Mouse (Mus musculus) lung, postnatal 0 days (tissue): ENCODE data around the gene Dnajb12. TPM values are rescaled to one million over a fixed set of nuclear protein-coding genes. Genes with fewer than 3 reads are reported as not detected.
A peak's percentile ranks its signal among the peaks of the same experiment; 100 is the strongest.

ENCODE experiments used
- ATAC-seq: fragments of 200-750 bp; cut with Nextera tagmentation; 2 replicates; pipeline ENCODE4 v1.8.0; 2017; ENCODE audit warnings: moderate library complexity
- DNase-seq: peaks from one replicate; pipeline ENCODE4 v3.0.0-alpha.2; 2016; ENCODE audit warnings: low spot score
- H3K27ac ChIP-seq: fragments of 300-500 bp; sonication (generic); 2 replicates; pipeline ENCODE4 v1.5.1; 2014; ENCODE audit warnings: antibody characterized with exemption, mild to moderate bottlenecking, low read length, mixed read lengths
- H3K27me3 ChIP-seq: fragments of 300-500 bp; sonication (generic); replicated peaks from 2 replicates; pipeline ENCODE4 v1.6.1; 2014; ENCODE audit warnings: low read length, mixed read lengths; ENCODE audit not compliant: insufficient read depth
- H3K36me3 ChIP-seq: fragments of 300-500 bp; sonication (generic); 2 replicates; pipeline ENCODE4 v1.6.1; 2014; ENCODE audit warnings: low read length, mixed read lengths; ENCODE audit not compliant: insufficient read depth
- H3K4me1 ChIP-seq: fragments of 300-500 bp; sonication (generic); 2 replicates; pipeline ENCODE4 v1.6.1; 2014; ENCODE audit warnings: antibody characterized with exemption, low read depth, low read length, mixed read lengths; ENCODE audit not compliant: insufficient read depth
- H3K4me2 ChIP-seq: fragments of 300-500 bp; sonication (generic); replicated peaks from 2 replicates; pipeline ENCODE4 v1.6.1; 2014; ENCODE audit warnings: low read depth, mild to moderate bottlenecking, low read length, moderate library complexity, mixed read lengths
- H3K4me3 ChIP-seq: fragments of 300-500 bp; sonication (generic); 2 replicates; pipeline ENCODE4 v1.5.1; 2014; ENCODE audit warnings: low read depth, low read length
- H3K9ac ChIP-seq: fragments of 300-500 bp; sonication (generic); replicated peaks from 2 replicates; pipeline ENCODE4 v1.6.1; 2014; ENCODE audit warnings: low read depth, mild to moderate bottlenecking
- H3K9me3 ChIP-seq: fragments of 300-500 bp; sonication (generic); 2 replicates; pipeline ENCODE4 v1.6.1; 2016; ENCODE audit warnings: low read length, mixed read lengths
- CTCF ChIP-seq: IDR thresholded peaks from 2 replicates; pipeline ENCODE4 v1.5.1; 2016; ENCODE audit warnings: antibody characterized with exemption, mild to moderate bottlenecking
- EP300 ChIP-seq: IDR thresholded peaks from 2 replicates; pipeline ENCODE4 v1.6.1; 2016; ENCODE audit warnings: antibody characterized with exemption, mild to moderate bottlenecking, control low read depth
- WGBS: fragments of 180-500 bp; shearing (Covaris S2); extraction: QIAGEN DNeasy Blood & Tissue Kit; methylation state at CpG from one replicate; pipeline ENCODE4 v1.1.7; 2014; 5-methylcytosine and 5-hydroxymethylcytosine counted together
- polyA plus RNA-seq: library from polyadenylated mRNA; unstranded; fragments of >200 nt; fragmentation: Nextera tagmentation; extraction: Ambion mirVana; gene quantifications from 2 replicates; pipeline ENCODE4 v1.2.1, GENCODE M21; 2015

Gene Dnajb12
- polyA plus RNA-seq, 1 experiment from 2014 or later: 24.4 TPM

DNA sequence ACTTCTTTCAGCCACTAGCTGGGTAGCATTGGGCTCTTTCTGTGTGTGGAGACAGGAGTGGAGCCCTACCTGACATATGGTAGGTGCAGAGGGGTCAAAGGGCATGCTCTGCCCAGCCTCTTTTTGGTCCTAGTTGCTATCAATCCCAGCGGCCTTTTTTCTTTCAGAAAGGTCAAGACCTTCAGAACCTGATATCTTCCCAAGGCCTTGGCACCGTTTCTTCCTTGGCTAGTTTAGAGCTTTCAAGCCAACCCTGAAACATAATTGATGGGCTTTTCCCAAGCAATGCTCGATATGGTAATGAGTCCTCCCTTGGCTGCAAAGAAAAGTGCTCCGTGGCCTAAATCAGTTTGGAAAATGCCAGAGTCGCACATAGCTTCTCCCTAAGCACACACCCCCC, 36.2 kb upstream of the Dnajb12 start:
- Histone ChIP-seq H3K4me1 (no peaks in the 10 kb centered on the region), H3K4me2 (no peak overlapping the region), H3K36me3 (no peaks in the 10 kb centered on the region), H3K9me3 (no peaks in the 10 kb centered on the region), H3K4me3 (no peak overlapping the region), H3K9ac (no peak overlapping the region), H3K27me3 (no peaks in the 10 kb centered on the region), H3K27ac (no peak overlapping the region)
- WGBS: 40% methylated on average over 5 of the region's 5 CpGs
- ATAC-seq (no peak), DNase-seq (no peak)
- TF ChIP-seq EP300: no peak
- no peak for TF ChIP-seq CTCF

DNA sequence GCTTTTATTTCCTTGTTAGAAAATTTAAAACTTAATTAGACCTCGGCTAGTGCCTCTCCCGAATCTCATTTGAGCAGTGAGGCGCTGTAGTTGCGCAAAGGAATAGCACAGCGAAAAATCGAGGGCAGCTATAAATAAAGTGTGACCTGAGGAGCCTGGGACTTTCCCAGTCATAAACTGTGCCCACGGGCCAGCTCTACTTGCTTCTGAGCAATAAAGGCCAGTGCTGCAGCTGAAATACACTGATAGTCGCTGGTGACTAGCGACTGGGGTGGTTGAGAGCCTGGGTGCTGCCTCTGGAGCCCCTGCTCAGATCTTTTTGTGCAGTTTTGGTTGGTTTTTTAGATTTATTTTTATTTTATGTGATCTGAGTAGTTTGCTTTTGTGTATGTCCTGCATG, 34.7 kb upstream of the Dnajb12 start:
- DNase-seq: no peak
- no peak for ATAC-seq
- H3K27ac ChIP-seq: no peak overlapping the region
- H3K4me3 ChIP-seq: no peak overlapping the region
- no peaks in the 10 kb centered on the region for H3K27me3 ChIP-seq
- no peak overlapping the region for H3K9ac ChIP-seq
- no peaks in the 10 kb centered on the region for H3K36me3 ChIP-seq
- WGBS: 73% methylated on average over 9 of the region's 9 CpGs
- no peaks in the 10 kb centered on the region for H3K4me1 ChIP-seq
- H3K4me2 ChIP-seq: no peak overlapping the region
- H3K9me3 ChIP-seq: no peaks in the 10 kb centered on the region
- TF ChIP-seq CTCF: no peak
- TF ChIP-seq EP300: no peak

DNA sequence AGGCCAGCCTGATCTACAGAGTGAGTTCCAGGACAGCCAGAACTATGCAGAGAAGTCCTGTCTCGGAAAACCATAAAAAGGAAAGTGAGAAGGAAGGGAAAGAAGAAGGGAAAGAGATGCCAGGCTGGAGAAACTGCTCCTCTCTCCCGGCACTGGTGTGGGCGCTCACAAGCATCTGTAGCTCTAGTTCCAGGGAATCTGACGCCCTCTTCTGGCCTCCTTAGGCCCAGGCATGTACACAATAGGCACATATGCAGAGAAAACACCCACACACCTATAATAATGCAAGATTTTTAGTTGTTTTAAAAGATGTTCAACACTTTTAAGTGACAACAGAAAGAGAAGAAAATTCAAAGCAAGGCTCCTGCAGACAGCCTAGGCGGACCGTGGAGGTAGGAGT, 32.9 kb upstream of the Dnajb12 start:
- peak; percentile 31; the same call in 1 of the 2 replicates for TF ChIP-seq CTCF
- TF ChIP-seq EP300: no peak
- Histone ChIP-seq H3K36me3 (no peaks in the 10 kb centered on the region), H3K4me3 (no peak overlapping the region), H3K27ac (no peak overlapping the region), H3K4me2 (no peak overlapping the region), H3K9ac (no peak overlapping the region), H3K9me3 (no peaks in the 10 kb centered on the region), H3K27me3 (no peaks in the 10 kb centered on the region), H3K4me1 (no peaks in the 10 kb centered on the region)
- WGBS: 80% methylated on average over 6 of the region's 6 CpGs
- ATAC-seq (no peak), DNase-seq (no peak)

DNA sequence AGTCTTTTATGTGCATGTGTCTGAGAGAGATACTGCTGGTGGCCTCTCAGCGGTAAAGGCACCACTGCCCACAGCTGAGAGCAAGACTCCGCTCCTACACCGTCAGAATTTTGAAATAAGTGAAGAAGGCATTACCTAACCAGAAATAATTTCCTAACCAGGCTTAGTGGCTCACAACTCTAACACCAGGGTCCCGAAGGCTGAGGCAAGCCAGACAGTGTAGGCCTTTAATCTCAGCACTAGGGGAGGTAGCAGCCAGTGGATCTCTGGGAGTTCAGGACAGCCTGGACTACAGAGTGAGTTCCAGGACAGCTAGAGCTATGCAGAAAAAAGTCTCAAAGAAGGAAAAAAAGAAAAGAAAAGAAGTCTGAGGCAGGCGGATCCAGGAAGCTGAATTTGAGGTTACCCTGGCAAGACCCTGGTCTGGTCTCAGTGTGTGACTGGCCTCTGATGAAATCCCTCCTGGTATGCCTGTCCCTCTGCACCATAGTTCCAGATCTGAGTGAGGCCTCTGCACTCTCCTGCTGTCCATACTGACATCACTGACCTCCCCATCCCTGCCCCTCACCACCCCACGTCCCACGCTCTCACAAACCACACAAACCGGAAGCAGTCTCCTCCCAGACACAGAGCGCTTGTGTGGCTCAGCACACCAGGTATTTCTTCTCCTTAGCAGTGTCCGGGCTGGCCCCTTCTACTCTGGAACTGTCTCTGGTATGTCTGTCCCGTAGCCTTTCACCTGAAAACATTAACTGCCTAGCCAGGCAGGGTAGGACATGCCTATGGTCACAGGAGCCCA, 31.1 kb upstream of the Dnajb12 start:
- no peak overlapping the region for H3K4me3 ChIP-seq
- 72% methylated on average over 11 of the region's 11 CpGs for WGBS
- DNase-seq (no peak), ATAC-seq (no peak)
- no peak overlapping the region for H3K9ac ChIP-seq
- TF ChIP-seq EP300 (no peak), CTCF (no peak)
- H3K4me1 ChIP-seq: no peaks in the 10 kb centered on the region
- no peaks in the 10 kb centered on the region for H3K27me3 ChIP-seq
- H3K9me3 ChIP-seq: no peaks in the 10 kb centered on the region
- H3K36me3 ChIP-seq: no peaks in the 10 kb centered on the region
- H3K4me2 ChIP-seq: no peak overlapping the region
- no peak overlapping the region for H3K27ac ChIP-seq

DNA sequence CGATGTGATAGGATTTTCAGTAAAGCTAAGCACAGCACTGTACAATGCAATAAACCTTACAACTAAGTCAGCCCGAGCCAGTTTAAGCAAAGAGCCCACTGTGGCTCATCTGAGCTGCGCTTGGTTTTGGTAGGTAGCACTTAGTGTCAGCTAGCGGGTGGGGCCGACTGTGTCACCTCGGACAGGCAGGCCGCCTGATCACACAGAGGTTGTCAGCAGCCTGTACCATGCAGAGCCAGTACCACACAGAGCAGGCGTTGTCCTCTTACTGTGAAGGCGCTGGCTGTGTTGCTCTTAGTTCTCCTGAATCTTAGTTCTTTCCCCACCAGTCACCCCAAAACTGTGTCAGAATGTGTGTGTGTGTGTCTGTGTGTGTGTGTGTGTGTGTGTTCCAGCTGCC, 30.4 kb upstream of the Dnajb12 start:
- Histone ChIP-seq H3K4me2 (no peak overlapping the region), H3K27me3 (no peaks in the 10 kb centered on the region), H3K4me3 (no peak overlapping the region), H3K27ac (no peak overlapping the region), H3K9me3 (no peaks in the 10 kb centered on the region), H3K36me3 (no peaks in the 10 kb centered on the region), H3K9ac (no peak overlapping the region), H3K4me1 (no peaks in the 10 kb centered on the region)
- TF ChIP-seq CTCF (no peak), EP300 (no peak)
- ATAC-seq: no peak
- DNase-seq: no peak
- 67% methylated on average over 9 of the region's 9 CpGs for WGBS

DNA sequence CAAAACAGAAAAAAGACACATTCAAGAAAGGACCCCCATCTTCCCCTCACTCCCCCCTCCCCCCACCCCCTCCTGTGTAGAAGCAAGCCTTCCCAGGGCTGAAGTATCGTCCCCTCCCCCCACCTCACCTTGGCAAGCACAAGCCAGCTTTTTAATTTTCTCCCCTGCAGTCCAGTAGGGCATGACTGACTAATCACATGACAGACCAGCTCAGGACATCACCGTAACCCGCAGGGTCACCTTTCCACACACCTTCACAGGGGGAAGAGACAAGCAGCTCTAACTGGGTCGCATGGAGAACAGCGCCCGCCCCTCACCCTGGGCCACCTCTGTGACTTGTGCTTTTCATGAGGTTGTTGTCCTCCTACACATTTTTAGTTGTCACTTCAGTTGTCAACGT, 30.0 kb upstream of the Dnajb12 start:
- H3K4me3 ChIP-seq: no peak overlapping the region
- no peak for TF ChIP-seq EP300
- H3K4me2 ChIP-seq: no peak overlapping the region
- ATAC-seq: no peak
- no peaks in the 10 kb centered on the region for H3K9me3 ChIP-seq
- no peak overlapping the region for H3K9ac ChIP-seq
- H3K27ac ChIP-seq: no peak overlapping the region
- no peaks in the 10 kb centered on the region for H3K4me1 ChIP-seq
- no peaks in the 10 kb centered on the region for H3K27me3 ChIP-seq
- 85% methylated on average over 7 of the region's 7 CpGs for WGBS
- DNase-seq: no peak
- no peaks in the 10 kb centered on the region for H3K36me3 ChIP-seq
